Comparison of ENCODE assay signal across 7 mouse cellular contexts in genomic region chr5:115529364-115529741, GRCm38 (mm10). TPM values are rescaled to one million over a fixed set of nuclear protein-coding genes. Genes with fewer than 3 reads are reported as not detected.
DNase-seq lines count a peak whose midpoint lies in the region; ATAC-seq and TF ChIP-seq lines count a peak whose summit lies in the region.

No protein-coding gene starts in this region.

- 77% methylated on average over 8 of the region's 8 CpGs for WGBS in hindbrain, embryonic 10.5 days
- 75% methylated on average over 8 of the region's 8 CpGs for WGBS in hindbrain, embryonic 16.5 days
- 58% methylated on average over 8 of the region's 8 CpGs for WGBS in spleen, adult 2 months
- 68% methylated on average over 8 of the region's 8 CpGs for WGBS in limb, embryonic 12.5 days

- TF ChIP-seq CTCF in spleen, adult 2 months (IDR thresholded peaks at IDR 0.05; ENCODE audit: extremely low read depth, insufficient read depth, insufficient read length, insufficient replicate concordance) = no peak

- no peak for ATAC-seq in hindbrain, embryonic 16.5 days
- no peak for ATAC-seq in limb, embryonic 12.5 days (ENCODE audit: insufficient number of reproducible peaks, insufficient read depth, low FRiP score, low TSS enrichment, low read depth)

- no peaks in the 10 kb centered on the region for H3K36me3 ChIP-seq in hindbrain, embryonic 10.5 days
- H3K36me3 ChIP-seq in hindbrain, embryonic 16.5 days (ENCODE audit: control insufficient read depth, insufficient read depth, low read length) = no peaks in the 10 kb centered on the region
- no peaks in the 10 kb centered on the region for H3K36me3 ChIP-seq in spleen, adult 2 months (ENCODE audit: control insufficient read depth, insufficient read depth, low read length)
- H3K36me3 ChIP-seq in limb, embryonic 12.5 days = peaks cover 7% of the 10 kb centered on the region; the same call in 1 of the 2 replicates

- no peak overlapping the region for H3K4me2 ChIP-seq in hindbrain, embryonic 16.5 days (ENCODE audit: low read length)
- no peak overlapping the region for H3K4me2 ChIP-seq in limb, embryonic 12.5 days

- no peaks in the 10 kb centered on the region for H3K27me3 ChIP-seq in hindbrain, embryonic 10.5 days (ENCODE audit: insufficient read depth, poor library complexity, severe bottlenecking)
- no peaks in the 10 kb centered on the region for H3K27me3 ChIP-seq in hindbrain, embryonic 16.5 days (replicated peaks; ENCODE audit: control insufficient read depth, insufficient read depth, low read length)
- H3K27me3 ChIP-seq in spleen, adult 2 months (ENCODE audit: control insufficient read depth, insufficient read depth, low read length) = no peaks in the 10 kb centered on the region
- no peaks in the 10 kb centered on the region for H3K27me3 ChIP-seq in limb, embryonic 12.5 days

- H3K9me3 ChIP-seq in hindbrain, embryonic 10.5 days = no peaks in the 10 kb centered on the region
- H3K9me3 ChIP-seq in hindbrain, embryonic 16.5 days (ENCODE audit: control insufficient read depth, low read length) = no peaks in the 10 kb centered on the region
- no peaks in the 10 kb centered on the region for H3K9me3 ChIP-seq in limb, embryonic 12.5 days

- H3K27ac ChIP-seq in hindbrain, embryonic 10.5 days = 0 out of 2 replicates have a peak overlapping the region, but pooled peaks have one; percentile 67
- H3K27ac ChIP-seq in hindbrain, embryonic 16.5 days (ENCODE audit: low read depth, low read length) = no peak overlapping the region
- 0 out of 2 replicates have a peak overlapping the region, but pooled peaks have one; percentile 17 for H3K27ac ChIP-seq in spleen, adult 2 months (ENCODE audit: insufficient read depth, low read length)
- peak overlapping the region; percentile 74 for H3K27ac ChIP-seq in limb, embryonic 12.5 days

- no peak overlapping the region; the same call in 1 of the 2 replicates for H3K9ac ChIP-seq in hindbrain, embryonic 16.5 days (ENCODE audit: low read depth, low read length)
- H3K9ac ChIP-seq in limb, embryonic 12.5 days (replicated peaks) = no peak overlapping the region

- no peak overlapping the region for H3K4me3 ChIP-seq in hindbrain, embryonic 10.5 days
- H3K4me3 ChIP-seq in hindbrain, embryonic 16.5 days (ENCODE audit: low read length) = no peak overlapping the region
- no peak overlapping the region for H3K4me3 ChIP-seq in spleen, adult 2 months (ENCODE audit: extremely low read depth, insufficient read depth, insufficient read length)
- H3K4me3 ChIP-seq in limb, embryonic 12.5 days (replicated peaks) = no peak overlapping the region

- peaks cover 77% of the 10 kb centered on the region for H3K4me1 ChIP-seq in hindbrain, embryonic 10.5 days (replicated peaks)
- H3K4me1 ChIP-seq in hindbrain, embryonic 16.5 days (ENCODE audit: control insufficient read depth, insufficient read depth, low read depth, low read length) = peaks cover 38% of the 10 kb centered on the region
- peaks cover 28% of the 10 kb centered on the region for H3K4me1 ChIP-seq in spleen, adult 2 months (ENCODE audit: control insufficient read depth, insufficient read depth, insufficient read length)
- H3K4me1 ChIP-seq in limb, embryonic 12.5 days (replicated peaks) = peaks cover 86% of the 10 kb centered on the region

- no peak for TF ChIP-seq POLR2A in spleen, adult 2 months (IDR thresholded peaks at IDR 0.05; ENCODE audit: low read depth, low read length)

- DNase-seq in hindbrain, embryonic 10.5 days (ENCODE audit: low spot score) = no peak
- no peak for DNase-seq in spleen, adult 2 months (ENCODE audit: low read depth in 1 of 2, low spot score in 2 of 2)
- DNase-seq in spleen, postnatal 14 days (ENCODE audit: low spot score in 2 of 2) = no peak
- DNase-seq in right cerebral cortex, adult 2 months (ENCODE audit: low spot score in 2 of 2) = no peak
- no peak for DNase-seq in right cerebral cortex, postnatal 4 days

RNA-seq across cellular contexts. Expression of gene Pxn, which starts 22.9 kb away (rescaled TPM):
- polyA plus RNA-seq in hindbrain, embryonic 10.5 days (2016; fragmentation: Nextera tagmentation; extraction: Ambion mirVana) = 32.6 and 42.6 TPM in 2 replicates
- 19.1 and 23.9 TPM in 2 replicates for polyA plus RNA-seq in hindbrain, embryonic 16.5 days (2015; fragmentation: Nextera tagmentation; extraction: Ambion mirVana)
- polyA plus RNA-seq in spleen, adult 2 months (2012; rRNA removed) = 63.8 and 76.1 TPM in 2 replicates
- 40.3 and 47.1 TPM in 2 replicates for polyA plus RNA-seq in limb, embryonic 12.5 days (2016; fragmentation: Nextera tagmentation; extraction: Ambion mirVana)

RNA-seq across cellular contexts. Expression of gene Rplp0, which starts 29.9 kb away (rescaled TPM):
- polyA plus RNA-seq in hindbrain, embryonic 10.5 days (2016; fragmentation: Nextera tagmentation; extraction: Ambion mirVana) = 1,124 and 1,374 TPM in 2 replicates
- polyA plus RNA-seq in hindbrain, embryonic 16.5 days (2015; fragmentation: Nextera tagmentation; extraction: Ambion mirVana) = 814 and 834 TPM in 2 replicates
- 2,439 and 2,476 TPM in 2 replicates for polyA plus RNA-seq in spleen, adult 2 months (2012; rRNA removed)
- polyA plus RNA-seq in limb, embryonic 12.5 days (2016; fragmentation: Nextera tagmentation; extraction: Ambion mirVana) = 1,237 and 1,243 TPM in 2 replicates

RNA-seq across cellular contexts. Expression of gene Gcn1l1, which starts 35.7 kb away (rescaled TPM):
- 56.9 and 57.5 TPM in 2 replicates for polyA plus RNA-seq in hindbrain, embryonic 10.5 days (2016; fragmentation: Nextera tagmentation; extraction: Ambion mirVana)
- 32.2 and 39.3 TPM in 2 replicates for polyA plus RNA-seq in hindbrain, embryonic 16.5 days (2015; fragmentation: Nextera tagmentation; extraction: Ambion mirVana)
- polyA plus RNA-seq in spleen, adult 2 months (2012; rRNA removed) = 48.3 and 61.8 TPM in 2 replicates
- 55.4 and 57.4 TPM in 2 replicates for polyA plus RNA-seq in limb, embryonic 12.5 days (2016; fragmentation: Nextera tagmentation; extraction: Ambion mirVana)

RNA-seq across cellular contexts. Expression of gene Sirt4, which starts 44.8 kb away (rescaled TPM):
- polyA plus RNA-seq in hindbrain, embryonic 10.5 days (2016; fragmentation: Nextera tagmentation; extraction: Ambion mirVana) = 17.2 and 17.3 TPM in 2 replicates
- 24.8 and 26.8 TPM in 2 replicates for polyA plus RNA-seq in hindbrain, embryonic 16.5 days (2015; fragmentation: Nextera tagmentation; extraction: Ambion mirVana)
- polyA plus RNA-seq in spleen, adult 2 months (2012; rRNA removed) = 19.6 and 28.2 TPM in 2 replicates
- 21.9 and 24.9 TPM in 2 replicates for polyA plus RNA-seq in limb, embryonic 12.5 days (2016; fragmentation: Nextera tagmentation; extraction: Ambion mirVana)
